Mouse (Mus musculus): ENCODE data around the gene Edc4.

- TF ChIP-seq CTCF (IDR thresholded peaks at IDR 0.05; ENCODE audit: borderline replicate concordance, insufficient read depth, low read depth, low read length) (no peak), POLR2A (IDR thresholded peaks at IDR 0.05; ENCODE audit: borderline replicate concordance, insufficient read depth, low read length) (no peak)
Measured at GRCm38 (mm10) chr8:105925123-105925522, 44.4 kb downstream of the Edc4 start.
